Mouse (Mus musculus) heart, adult 2 months (tissue): Measurements from ENCODE around the gene Adh1.

Experiments used
- CTCF ChIP-seq: fragments of 200-600 bp; IDR thresholded peaks from 2 replicates; pipeline ENCODE4 v1.8.1; 2022; ENCODE audit warnings: antibody characterized with exemption, mild to moderate bottlenecking, moderate library complexity
- EP300 ChIP-seq: fragments of 200-500 bp; IDR thresholded peaks from 2 replicates; pipeline ENCODE4 v1.6.1; 2011; ENCODE audit warnings: low read depth, low read length, control low read depth; ENCODE audit not compliant: insufficient read depth
- POLR2A ChIP-seq: fragments of 200-500 bp; IDR thresholded peaks from 2 replicates; pipeline ENCODE4 v1.6.1; 2011; ENCODE audit warnings: mild to moderate bottlenecking, low read depth, low read length, control low read depth; ENCODE audit not compliant: insufficient read depth

GRCm38 (mm10) chr3:138240942-138241341 lies 19.8 kb upstream of the Adh1 start:
- TF ChIP-seq CTCF (no peak), EP300 (no peak), POLR2A (no peak)
